Mouse (Mus musculus): ENCODE results near the gene Gstt4. TPM values are rescaled to one million over a fixed set of nuclear protein-coding genes. Genes with fewer than 3 reads are reported as not detected.
A peak's percentile ranks its signal among the peaks of the same experiment; 100 is the strongest.
"Not testable (repeated sequence)": the region's sequence is repeated elsewhere in the genome, so short reads cannot be mapped to it uniquely, and the experiment has no call there.

Gene Gstt4
- not detected in 2 replicates for polyA plus RNA-seq (2015; fragmentation: Nextera tagmentation; extraction: Ambion mirVana)

- H3K4me3 ChIP-seq, result no peak within 1 kb of the TSS
- H3K9ac ChIP-seq, result no peak within 1 kb of the TSS
- H3K9me3 ChIP-seq, result no peaks in the 10 kb centered on the region
- 91% methylated on average over 2 of the region's 2 CpGs for WGBS
- H3K4me1 ChIP-seq, result peaks cover 1% of the 10 kb centered on the region; the same call in 1 of the 2 replicates
- 0 out of 2 replicates have a peak, but pooled peaks cover 4% of the 10 kb centered on the region for H3K27me3 ChIP-seq
- H3K4me2 ChIP-seq, result no peak within 1 kb of the TSS
- H3K27ac ChIP-seq, result no peak within 1 kb of the TSS
- no peaks in the 10 kb centered on the region for H3K36me3 ChIP-seq
- ATAC-seq (ENCODE audit: insufficient number of reproducible peaks, insufficient read depth, low FRiP score, low TSS enrichment, low read depth), result no peak
Observed at GRCm38 (mm10) chr10:75822443-75822842, at the start of gene Gstt4. Gene Gstt4 (minus strand): TSS chr10:75822543.

DNA sequence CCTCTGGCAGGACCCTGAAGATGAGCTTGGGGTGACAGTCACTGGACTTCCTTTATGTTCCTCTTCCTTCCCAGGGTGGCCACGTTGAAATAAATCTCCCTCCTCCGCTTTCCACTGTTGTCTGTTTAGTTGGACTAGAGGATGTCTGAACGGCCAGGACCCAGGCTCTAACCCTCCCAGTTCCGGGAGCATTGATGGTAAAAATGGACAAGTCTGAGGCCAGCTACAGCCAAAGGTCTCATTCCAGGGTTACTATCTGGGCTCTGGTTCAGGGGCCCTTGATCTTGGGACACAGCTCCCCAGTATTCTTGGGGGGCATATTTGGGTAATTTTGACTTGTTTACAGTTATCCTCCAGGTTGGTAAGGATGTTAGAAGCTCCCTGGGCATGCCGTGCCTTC lies 39.2 kb upstream of the Gstt4 start:
- peaks cover 29% of the 10 kb centered on the region for H3K4me1 ChIP-seq
- no peak overlapping the region for H3K4me2 ChIP-seq
- WGBS, result 78% methylated on average over 5 of the region's 5 CpGs
- no peaks in the 10 kb centered on the region for H3K27me3 ChIP-seq
- no peak overlapping the region for H3K9ac ChIP-seq
- no peak overlapping the region for H3K27ac ChIP-seq
- peaks cover 19% of the 10 kb centered on the region for H3K36me3 ChIP-seq
- H3K9me3 ChIP-seq, result no peaks in the 10 kb centered on the region
- no peak for ATAC-seq (ENCODE audit: insufficient number of reproducible peaks, insufficient read depth, low FRiP score, low TSS enrichment, low read depth)
- no peak overlapping the region for H3K4me3 ChIP-seq

GRCm38 (mm10) chr10:75860746-75861145 lies 38.4 kb upstream of the Gstt4 start:
- 30% methylated on average over 7 of the region's 7 CpGs for WGBS
- H3K9ac ChIP-seq, result peak overlapping the region; percentile 90
- no peak for ATAC-seq (ENCODE audit: insufficient number of reproducible peaks, insufficient read depth, low FRiP score, low TSS enrichment, low read depth)
- H3K4me3 ChIP-seq, result 0 out of 2 replicates have a peak overlapping the region, but pooled peaks have one; percentile 72
- no peaks in the 10 kb centered on the region for H3K9me3 ChIP-seq
- no peaks in the 10 kb centered on the region for H3K27me3 ChIP-seq
- H3K36me3 ChIP-seq, result peaks cover 19% of the 10 kb centered on the region
- H3K27ac ChIP-seq, result peak overlapping the region; percentile 95
- peaks cover 29% of the 10 kb centered on the region for H3K4me1 ChIP-seq
- peak overlapping the region; percentile 80 for H3K4me2 ChIP-seq

GRCm38 (mm10) chr10:75859786-75860470 lies 37.6 kb upstream of the Gstt4 start, which contains the start of gene Mif:
Gene Mif (minus strand): TSS chr10:75860240.
- H3K4me2 ChIP-seq, result peak within 1 kb of the TSS; percentile 80
- peak within 1 kb of the TSS; percentile 90 for H3K9ac ChIP-seq
- not testable (repeated sequence) for H3K9me3 ChIP-seq, H3K27me3 ChIP-seq
- H3K36me3 ChIP-seq, result peaks cover 19% of the 10 kb centered on the region
- peaks cover 29% of the 10 kb centered on the region for H3K4me1 ChIP-seq
- H3K27ac ChIP-seq, result peak within 1 kb of the TSS; percentile 95
- peak; percentile 96 for ATAC-seq (ENCODE audit: insufficient number of reproducible peaks, insufficient read depth, low FRiP score, low TSS enrichment, low read depth)
- H3K4me3 ChIP-seq, result peak within 1 kb of the TSS; percentile 72
- under 1% methylated on average over 46 of the region's 46 CpGs for WGBS

DNA sequence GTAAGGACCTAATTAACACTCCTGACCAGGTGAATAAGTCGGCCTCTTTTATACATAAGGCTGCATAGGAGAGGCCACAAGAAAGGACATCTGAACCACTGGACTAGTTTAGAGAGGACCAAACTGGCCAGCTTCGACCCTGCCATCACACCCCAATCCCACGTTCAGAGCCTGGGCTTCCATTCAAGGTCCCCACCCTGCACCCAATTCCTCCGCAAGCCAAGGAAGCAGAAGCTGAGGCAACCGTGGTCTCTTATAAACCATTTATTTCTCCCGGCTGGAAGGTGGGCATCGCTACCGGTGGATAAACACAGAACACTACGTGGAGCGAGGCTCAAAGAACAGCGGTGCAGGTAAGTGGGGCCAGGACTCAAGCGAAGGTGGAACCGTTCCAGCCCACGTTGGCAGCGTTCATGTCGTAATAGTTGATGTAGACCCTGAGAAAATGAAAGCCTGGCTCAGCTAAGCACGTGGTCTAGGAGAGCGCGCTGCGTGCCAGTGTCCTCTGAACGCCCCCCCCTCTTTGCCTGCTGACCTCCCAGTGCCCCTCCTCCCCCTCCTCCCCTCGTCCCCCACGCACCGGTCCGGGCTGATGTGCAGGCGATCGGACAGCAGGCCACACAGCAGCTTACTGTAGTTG lies 36.9 kb upstream of the Gstt4 start:
- no peaks in the 10 kb centered on the region for H3K9me3 ChIP-seq
- peak overlapping the region; percentile 90 for H3K9ac ChIP-seq
- H3K36me3 ChIP-seq, result peaks cover 19% of the 10 kb centered on the region
- H3K4me3 ChIP-seq, result peak overlapping the region; percentile 72
- peak; percentile 59 for ATAC-seq (ENCODE audit: insufficient number of reproducible peaks, insufficient read depth, low FRiP score, low TSS enrichment, low read depth)
- 3% methylated on average over 27 of the region's 27 CpGs for WGBS
- H3K27ac ChIP-seq, result peak overlapping the region; percentile 95
- H3K4me2 ChIP-seq, result peak overlapping the region; percentile 80
- peaks cover 29% of the 10 kb centered on the region for H3K4me1 ChIP-seq
- H3K27me3 ChIP-seq, result no peaks in the 10 kb centered on the region

- no peak for ATAC-seq (ENCODE audit: insufficient number of reproducible peaks, insufficient read depth, low FRiP score, low TSS enrichment, low read depth)
- no peaks in the 10 kb centered on the region for H3K9me3 ChIP-seq
- peaks cover 29% of the 10 kb centered on the region for H3K4me1 ChIP-seq
- H3K27me3 ChIP-seq, result no peaks in the 10 kb centered on the region
- peaks cover 19% of the 10 kb centered on the region for H3K36me3 ChIP-seq
- WGBS, result 96% methylated on average over 4 of the region's 4 CpGs
- no peak overlapping the region for H3K4me3 ChIP-seq
- no peak overlapping the region for H3K9ac ChIP-seq
- H3K4me2 ChIP-seq, result no peak overlapping the region
- H3K27ac ChIP-seq, result no peak overlapping the region
Observed at GRCm38 (mm10) chr10:75857598-75857997, 35.3 kb upstream of the Gstt4 start.

DNA sequence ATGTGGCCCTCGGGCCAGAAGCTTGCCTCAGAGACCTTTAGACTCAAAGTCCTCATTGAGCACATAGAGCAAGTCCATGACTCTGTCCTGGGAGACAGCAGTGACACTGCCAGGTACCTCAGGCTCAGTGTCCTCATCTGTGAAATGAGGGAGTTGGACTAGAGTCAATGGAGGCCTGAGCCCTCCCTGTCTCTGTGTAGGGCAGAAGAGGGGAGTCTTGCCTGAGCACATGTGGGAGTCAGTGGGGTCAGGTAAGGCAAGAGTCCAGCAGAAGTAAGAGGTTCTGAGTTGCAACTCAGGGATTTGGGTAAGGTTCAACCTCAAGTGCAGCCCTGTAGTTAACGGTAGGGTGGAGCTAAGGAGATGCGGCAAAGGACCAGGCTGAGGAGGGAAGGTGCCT lies 34.6 kb upstream of the Gstt4 start:
- Histone ChIP-seq H3K4me1 (peaks cover 29% of the 10 kb centered on the region), H3K27ac (no peak overlapping the region), H3K9ac (no peak overlapping the region), H3K27me3 (no peaks in the 10 kb centered on the region), H3K4me3 (no peak overlapping the region), H3K4me2 (no peak overlapping the region), H3K9me3 (no peaks in the 10 kb centered on the region), H3K36me3 (peaks cover 19% of the 10 kb centered on the region)
- no peak for ATAC-seq (ENCODE audit: insufficient number of reproducible peaks, insufficient read depth, low FRiP score, low TSS enrichment, low read depth)
- 75% methylated on average over 3 of the region's 3 CpGs for WGBS

DNA sequence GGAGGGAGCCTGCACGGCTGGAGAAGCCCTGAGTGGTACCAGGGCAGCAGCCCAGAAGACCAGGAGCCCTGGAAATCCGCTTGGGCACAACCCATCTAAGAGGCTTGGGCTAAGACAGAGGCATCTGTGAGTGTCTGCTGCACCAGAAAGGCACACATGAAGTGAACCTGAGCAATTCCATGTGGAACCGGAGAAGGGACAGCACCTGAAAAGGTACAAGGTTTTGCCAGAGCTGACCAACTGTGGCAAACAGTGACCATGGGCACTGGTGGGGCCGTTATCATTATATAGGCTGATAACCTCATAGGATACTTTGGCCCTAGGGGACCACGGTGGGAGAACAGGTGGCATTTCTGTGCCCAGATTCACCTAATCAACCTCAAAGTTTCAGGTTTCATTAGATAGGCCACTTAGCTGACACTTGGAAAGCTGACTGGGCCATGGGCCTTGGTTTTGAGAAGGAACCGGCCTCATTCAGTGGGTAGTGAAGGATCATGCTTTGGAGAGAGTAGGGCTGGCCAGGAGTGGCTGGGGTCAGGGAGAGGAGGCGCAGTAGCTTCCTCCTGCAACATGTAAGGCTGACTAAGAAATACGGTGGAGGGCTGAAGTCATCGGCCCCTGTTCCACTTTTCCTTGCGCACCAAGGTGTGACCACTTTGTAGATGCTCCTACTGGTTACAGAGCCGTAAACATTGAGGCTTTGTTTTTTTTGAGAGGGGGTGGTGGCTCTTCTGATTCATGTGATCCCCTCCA lies 34.0 kb upstream of the Gstt4 start:
- H3K4me1 ChIP-seq, result peaks cover 34% of the 10 kb centered on the region
- no peaks in the 10 kb centered on the region for H3K27me3 ChIP-seq
- 77% methylated on average over 11 of the region's 11 CpGs for WGBS
- H3K27ac ChIP-seq, result no peak overlapping the region
- H3K9ac ChIP-seq, result no peak overlapping the region
- no peaks in the 10 kb centered on the region for H3K9me3 ChIP-seq
- no peak overlapping the region for H3K4me2 ChIP-seq
- no peak overlapping the region for H3K4me3 ChIP-seq
- H3K36me3 ChIP-seq, result peaks cover 19% of the 10 kb centered on the region
- ATAC-seq (ENCODE audit: insufficient number of reproducible peaks, insufficient read depth, low FRiP score, low TSS enrichment, low read depth), result no peak

DNA sequence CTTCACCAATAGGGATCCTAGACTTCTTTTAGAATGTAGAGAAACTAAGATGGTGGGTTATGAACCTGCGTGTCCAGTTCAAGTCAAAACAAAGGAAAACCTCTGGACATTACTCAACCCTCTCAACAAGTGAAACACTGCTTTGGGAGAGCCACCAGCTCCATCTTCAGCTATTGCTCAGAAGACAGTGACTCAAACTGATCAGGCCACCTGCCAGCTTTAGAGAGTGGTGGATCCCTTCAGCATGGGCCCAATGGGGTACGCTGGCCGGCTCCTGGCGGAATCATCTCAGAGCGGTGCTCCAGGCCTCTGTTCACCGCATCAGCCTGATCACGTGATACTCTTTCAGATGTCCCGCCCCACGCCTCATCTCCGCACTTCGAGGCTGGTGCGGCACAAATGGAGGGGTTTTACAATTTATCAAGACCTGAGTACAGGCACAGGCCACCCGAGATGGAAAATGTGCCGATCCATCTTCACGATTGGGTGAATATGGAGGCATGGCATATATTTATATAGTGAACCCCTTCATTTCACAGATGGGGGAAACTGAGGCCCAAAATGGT lies 33.2 kb upstream of the Gstt4 start:
- no peaks in the 10 kb centered on the region for H3K9me3 ChIP-seq
- no peak overlapping the region for H3K4me3 ChIP-seq
- H3K4me2 ChIP-seq, result no peak overlapping the region
- H3K9ac ChIP-seq, result no peak overlapping the region
- H3K27ac ChIP-seq, result no peak overlapping the region
- no peaks in the 10 kb centered on the region for H3K27me3 ChIP-seq
- ATAC-seq (ENCODE audit: insufficient number of reproducible peaks, insufficient read depth, low FRiP score, low TSS enrichment, low read depth), result no peak
- H3K4me1 ChIP-seq, result peaks cover 34% of the 10 kb centered on the region
- peaks cover 19% of the 10 kb centered on the region for H3K36me3 ChIP-seq
- WGBS, result 87% methylated on average over 15 of the region's 15 CpGs

DNA sequence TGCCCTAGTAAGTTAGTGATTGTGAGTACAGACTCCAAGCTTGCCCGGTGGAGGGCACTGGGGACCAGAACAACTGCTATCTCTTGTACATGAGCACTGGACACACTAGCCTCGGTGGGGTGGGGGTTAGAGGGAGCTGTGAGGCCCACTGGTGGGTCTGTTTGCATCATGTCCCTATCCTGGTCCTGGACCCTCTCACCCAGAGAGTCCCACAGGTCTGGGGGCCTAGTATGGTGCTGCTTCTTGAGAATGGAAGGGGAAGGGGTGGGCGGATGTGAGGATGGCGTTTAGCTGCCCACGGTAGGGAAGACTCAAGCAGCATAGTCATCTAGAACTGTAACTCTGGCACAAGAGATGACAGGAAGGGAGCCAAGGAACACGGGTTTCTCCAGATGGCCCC lies 32.4 kb upstream of the Gstt4 start:
- Histone ChIP-seq H3K4me2 (no peak overlapping the region), H3K27ac (no peak overlapping the region), H3K27me3 (no peaks in the 10 kb centered on the region), H3K36me3 (peaks cover 19% of the 10 kb centered on the region), H3K9ac (no peak overlapping the region), H3K4me3 (no peak overlapping the region), H3K4me1 (peaks cover 33% of the 10 kb centered on the region), H3K9me3 (no peaks in the 10 kb centered on the region)
- no peak for ATAC-seq (ENCODE audit: insufficient number of reproducible peaks, insufficient read depth, low FRiP score, low TSS enrichment, low read depth)
- 85% methylated on average over 6 of the region's 6 CpGs for WGBS

- 52% methylated on average over 5 of the region's 5 CpGs for WGBS
- Histone ChIP-seq H3K4me2 (no peak overlapping the region), H3K4me1 (peaks cover 31% of the 10 kb centered on the region), H3K4me3 (no peak overlapping the region), H3K27ac (no peak overlapping the region), H3K9ac (no peak overlapping the region), H3K27me3 (no peaks in the 10 kb centered on the region), H3K36me3 (peaks cover 19% of the 10 kb centered on the region), H3K9me3 (no peaks in the 10 kb centered on the region)
- no peak for ATAC-seq (ENCODE audit: insufficient number of reproducible peaks, insufficient read depth, low FRiP score, low TSS enrichment, low read depth)
Observed at GRCm38 (mm10) chr10:75854096-75854495, 31.8 kb upstream of the Gstt4 start.

All from embryonic facial prominence, embryonic 13.5 days (tissue).